Mouse (Mus musculus) lung, embryonic 14.5 days (tissue): ENCODE results near the gene Aatf. TPM values are rescaled to one million over a fixed set of nuclear protein-coding genes. Genes with fewer than 3 reads are reported as not detected.

Experiments used
- ATAC-seq: fragments of 200-750 bp; cut with Nextera tagmentation; 2 replicates; pipeline ENCODE4 v1.8.0; 2017; ENCODE audit warnings: mild to moderate bottlenecking, moderate TSS enrichment, moderate library complexity; ENCODE audit not compliant: insufficient read depth
- DNase-seq: peaks from one replicate; pipeline ENCODE4 v3.0.0-alpha.2; 2015
- H3K27ac ChIP-seq: fragments of 300-500 bp; sonication (generic); 2 replicates; pipeline ENCODE4 v1.5.1; 2014; ENCODE audit warnings: low read depth, mild to moderate bottlenecking, moderate library complexity
- H3K27me3 ChIP-seq: fragments of 300-500 bp; sonication (generic); 2 replicates; pipeline ENCODE4 v1.6.1; 2014; ENCODE audit warnings: low read length, control low read depth; ENCODE audit not compliant: insufficient read depth
- H3K36me3 ChIP-seq: fragments of 300-500 bp; sonication (generic); 2 replicates; pipeline ENCODE4 v1.6.1; 2014; ENCODE audit warnings: control low read depth; ENCODE audit not compliant: insufficient read depth
- H3K4me1 ChIP-seq: fragments of 300-500 bp; sonication (generic); 2 replicates; pipeline ENCODE4 v1.6.1; 2014; ENCODE audit warnings: antibody characterized with exemption, control low read depth; ENCODE audit not compliant: insufficient read depth
- H3K4me2 ChIP-seq: fragments of 300-500 bp; sonication (generic); 2 replicates; pipeline ENCODE4 v1.6.1; 2014; ENCODE audit warnings: mild to moderate bottlenecking
- H3K4me3 ChIP-seq: fragments of 300-500 bp; sonication (generic); 2 replicates; pipeline ENCODE4 v1.5.1; 2014; ENCODE audit warnings: low read depth, low read length
- H3K9ac ChIP-seq: fragments of 300-500 bp; sonication (generic); 2 replicates; pipeline ENCODE4 v1.6.1; 2014
- H3K9me3 ChIP-seq: fragments of 300-500 bp; sonication (generic); 2 replicates; pipeline ENCODE4 v1.6.1; 2016; ENCODE audit warnings: low read depth, low read length, control low read depth
- CTCF ChIP-seq: IDR thresholded peaks from 2 replicates; pipeline ENCODE4 v1.5.1; 2016; ENCODE audit warnings: antibody characterized with exemption, low read depth
- WGBS: fragments of 180-500 bp; shearing (Covaris S2); extraction: QIAGEN DNeasy Blood & Tissue Kit; methylation state at CpG from one replicate; pipeline ENCODE4 v1.1.7; 2014; 5-methylcytosine and 5-hydroxymethylcytosine counted together
- polyA plus RNA-seq: library from polyadenylated mRNA; unstranded; fragments of >200 nt; fragmentation: Nextera tagmentation; extraction: Ambion mirVana; gene quantifications from 2 replicates; pipeline ENCODE4 v1.2.1, GENCODE M21; 2014

Aatf gene
- polyA plus RNA-seq, 1 experiment from 2014 or later, result 44.9 TPM

- 91% methylated on average over 4 of the region's 4 CpGs for WGBS
Measured at GRCm38 (mm10) chr11:84475991-84476390, 37.3 kb downstream of the Aatf start.

DNA sequence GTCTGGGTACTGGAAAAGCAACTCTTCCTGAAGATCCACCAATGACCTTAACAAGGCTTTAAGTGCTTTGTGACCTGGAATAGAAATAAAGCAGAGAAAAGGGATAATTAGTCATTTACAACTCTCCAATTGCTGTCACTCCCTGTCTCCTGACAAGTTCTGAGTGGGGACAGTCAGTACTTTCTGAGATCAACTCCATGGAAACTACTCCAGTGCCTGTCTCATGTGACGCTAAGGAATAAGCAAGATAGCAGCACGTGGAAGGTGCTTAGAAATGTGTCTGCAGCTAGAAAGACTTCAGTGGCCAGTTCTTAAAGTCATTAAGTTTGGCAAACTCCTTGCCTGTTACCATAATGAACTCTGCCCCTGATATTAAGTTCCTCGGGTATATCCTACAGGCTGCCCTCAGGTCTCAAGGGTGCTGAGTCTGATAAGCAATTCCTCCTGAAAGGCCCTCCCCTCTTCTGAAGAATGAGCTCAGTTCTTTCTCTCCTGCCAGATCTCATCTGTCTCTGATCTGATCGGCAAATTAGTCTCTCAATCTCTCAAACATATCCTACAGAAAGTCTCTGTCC is 40.1 kb downstream of the Aatf start:
- Histone ChIP-seq H3K9ac (no peak overlapping the region), H3K27me3 (no peaks in the 10 kb centered on the region), H3K4me1 (no peaks in the 10 kb centered on the region), H3K9me3 (no peaks in the 10 kb centered on the region), H3K27ac (no peak overlapping the region), H3K36me3 (peaks cover 21% of the 10 kb centered on the region; the same call in 1 of the 2 replicates), H3K4me2 (no peak overlapping the region), H3K4me3 (no peak overlapping the region)
- no peak for ATAC-seq
- WGBS, result 66% methylated on average over 4 of the region's 4 CpGs
- DNase-seq, result no peak
- no peak for TF ChIP-seq CTCF

More at GRCm38 (mm10) chr11:84475991-84476390, 37.3 kb downstream of the Aatf start:
- no peak overlapping the region for H3K4me2 ChIP-seq
- no peak overlapping the region for H3K9ac ChIP-seq
- H3K27me3 ChIP-seq, result no peaks in the 10 kb centered on the region
- DNase-seq (no peak), ATAC-seq (no peak)
- H3K4me3 ChIP-seq, result no peak overlapping the region
- no peaks in the 10 kb centered on the region for H3K9me3 ChIP-seq
- no peak for TF ChIP-seq CTCF
- no peaks in the 10 kb centered on the region for H3K4me1 ChIP-seq
- no peak overlapping the region for H3K27ac ChIP-seq
- H3K36me3 ChIP-seq, result peaks cover 9% of the 10 kb centered on the region; the same call in 1 of the 2 replicates

GRCm38 (mm10) chr11:84464571-84464970 is 48.8 kb downstream of the Aatf start:
- Histone ChIP-seq H3K9ac (no peak overlapping the region), H3K36me3 (peaks cover 13% of the 10 kb centered on the region), H3K9me3 (no peaks in the 10 kb centered on the region), H3K27ac (no peak overlapping the region), H3K4me2 (no peak overlapping the region), H3K4me3 (no peak overlapping the region), H3K4me1 (no peaks in the 10 kb centered on the region), H3K27me3 (no peaks in the 10 kb centered on the region)
- no peak for TF ChIP-seq CTCF
- ATAC-seq (no peak), DNase-seq (peak; percentile 10)
- 43% methylated on average over 5 of the region's 5 CpGs for WGBS

DNA sequence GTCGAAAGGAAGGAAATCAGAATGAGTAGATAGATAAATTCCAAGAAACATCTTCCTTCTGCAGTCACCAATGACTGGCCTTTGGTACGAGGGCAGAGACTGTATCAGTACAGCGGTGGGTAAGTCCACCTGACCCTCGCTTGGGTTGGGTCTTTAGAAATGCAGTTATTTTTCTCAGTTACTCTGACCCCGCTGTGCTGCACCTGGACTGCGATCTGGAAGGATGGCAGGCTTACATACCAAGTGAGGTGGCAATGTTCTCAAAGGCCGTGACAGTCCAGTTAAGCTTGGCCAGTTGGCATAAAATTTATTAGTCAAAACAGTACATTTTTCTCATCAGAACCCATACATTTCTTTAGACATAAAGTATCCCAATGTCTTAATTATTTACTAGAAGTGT is 59.4 kb downstream of the Aatf start:
- ATAC-seq (no peak), DNase-seq (no peak)
- H3K36me3 ChIP-seq, result no peaks in the 10 kb centered on the region; the same call in 1 of the 2 replicates
- no peak overlapping the region for H3K4me2 ChIP-seq
- no peak overlapping the region for H3K4me3 ChIP-seq
- 89% methylated on average over 7 of the region's 7 CpGs for WGBS
- H3K27ac ChIP-seq, result no peak overlapping the region
- no peaks in the 10 kb centered on the region for H3K9me3 ChIP-seq
- H3K27me3 ChIP-seq, result no peaks in the 10 kb centered on the region
- H3K4me1 ChIP-seq, result no peaks in the 10 kb centered on the region
- no peak for TF ChIP-seq CTCF
- H3K9ac ChIP-seq, result no peak overlapping the region

GRCm38 (mm10) chr11:84442554-84443331 is 70.6 kb downstream of the Aatf start:
- Histone ChIP-seq H3K36me3 (peaks cover 17% of the 10 kb centered on the region; the same call in 1 of the 2 replicates), H3K4me3 (no peak overlapping the region), H3K27me3 (no peaks in the 10 kb centered on the region), H3K9me3 (no peaks in the 10 kb centered on the region), H3K4me1 (no peaks in the 10 kb centered on the region), H3K4me2 (no peak overlapping the region), H3K9ac (no peak overlapping the region), H3K27ac (no peak overlapping the region)
- ATAC-seq (no peak), DNase-seq (no peak)
- WGBS, result 84% methylated on average over 4 of the region's 4 CpGs
- no peak for TF ChIP-seq CTCF

DNA sequence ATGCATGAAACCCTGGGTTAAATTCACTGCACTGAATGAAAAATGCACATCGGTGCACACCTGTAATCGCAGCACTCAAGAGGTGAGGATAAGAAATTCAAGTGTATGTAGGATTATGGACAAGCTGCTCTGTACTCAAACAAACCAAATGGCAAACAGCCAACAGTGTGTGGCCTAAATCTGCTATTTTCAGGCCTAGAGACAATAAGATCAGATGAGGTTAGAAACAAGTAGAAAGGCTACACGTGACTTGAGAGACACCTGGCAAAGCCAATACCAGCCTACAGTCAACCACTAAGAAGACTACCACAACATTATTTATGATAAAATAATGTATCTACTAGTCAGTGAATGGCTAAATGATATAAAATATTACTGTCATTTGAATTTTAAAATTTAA is 72.9 kb downstream of the Aatf start:
- H3K36me3 ChIP-seq, result peaks cover 15% of the 10 kb centered on the region; the same call in 1 of the 2 replicates
- no peaks in the 10 kb centered on the region for H3K9me3 ChIP-seq
- no peak overlapping the region for H3K4me3 ChIP-seq
- no peak overlapping the region for H3K27ac ChIP-seq
- peak; percentile 22 for DNase-seq
- TF ChIP-seq CTCF, result no peak
- no peak for ATAC-seq
- H3K9ac ChIP-seq, result no peak overlapping the region
- WGBS, result 81% methylated on average over 3 of the region's 3 CpGs
- H3K4me2 ChIP-seq, result no peak overlapping the region
- no peaks in the 10 kb centered on the region for H3K27me3 ChIP-seq
- no peaks in the 10 kb centered on the region for H3K4me1 ChIP-seq

DNA sequence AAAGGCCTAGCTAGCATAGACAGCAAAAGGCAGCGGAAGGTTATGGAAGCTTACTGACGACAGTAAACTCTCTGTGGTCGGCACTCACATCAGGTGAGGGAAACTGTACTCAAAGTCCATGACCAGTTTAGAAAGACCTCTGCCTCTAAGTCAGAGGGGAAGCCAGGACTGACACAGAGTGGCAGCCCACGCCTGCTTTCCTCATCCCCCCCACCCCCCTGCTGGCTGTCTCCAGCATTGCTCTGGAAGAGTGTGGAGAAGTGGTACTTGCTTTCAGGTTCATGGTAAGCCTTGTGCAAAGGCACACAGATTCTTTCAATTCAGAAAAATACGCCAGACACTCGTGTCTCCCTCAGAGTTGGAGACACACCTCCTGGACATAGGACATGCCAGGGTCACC is 78.4 kb downstream of the Aatf start:
- DNase-seq (no peak), ATAC-seq (no peak)
- no peak overlapping the region for H3K4me3 ChIP-seq
- H3K4me1 ChIP-seq, result no peaks in the 10 kb centered on the region
- no peak overlapping the region for H3K27ac ChIP-seq
- H3K4me2 ChIP-seq, result no peak overlapping the region
- H3K9me3 ChIP-seq, result no peaks in the 10 kb centered on the region
- TF ChIP-seq CTCF, result peak; percentile 49
- H3K36me3 ChIP-seq, result 0 out of 2 replicates have a peak, but pooled peaks cover 3% of the 10 kb centered on the region
- no peaks in the 10 kb centered on the region for H3K27me3 ChIP-seq
- 67% methylated on average over 6 of the region's 6 CpGs for WGBS
- no peak overlapping the region for H3K9ac ChIP-seq
